Mouse (Mus musculus) ES-E14 (cell line): ENCODE measurements around the gene Cfap97d1. TPM values are rescaled to one million over a fixed set of nuclear protein-coding genes. Genes with fewer than 3 reads are reported as not detected.

Experiments
- DNase-seq: peaks from one replicate; pipeline ENCODE4 v3.0.0-alpha.2; 2013; ENCODE audit warnings: low read depth, low spot score
- H3K27ac ChIP-seq: 2 replicates; pipeline ENCODE4 v1.5.1; 2012; ENCODE audit warnings: low read depth, mild to moderate bottlenecking, low read length, moderate library complexity, mixed read lengths; ENCODE audit not compliant: poor library complexity, insufficient read depth, severe bottlenecking
- H3K36me3 ChIP-seq: 2 replicates; pipeline ENCODE4 v1.6.1; 2012; ENCODE audit warnings: mild to moderate bottlenecking, low read length, moderate library complexity, mixed read lengths; ENCODE audit not compliant: control insufficient read depth, poor library complexity, insufficient read depth, severe bottlenecking
- H3K4me1 ChIP-seq, 2 experiments: fragments of 150-350 bp in 1 of 2; sonication (generic) in 1 of 2; 2 replicates each; pipeline ENCODE4 v1.6.1; 2012; ENCODE audit warnings: low read length in 2 of 2, mild to moderate bottlenecking in 1 of 2, mixed read lengths in 1 of 2; ENCODE audit not compliant: control insufficient read depth in 2 of 2, insufficient read depth in 2 of 2, poor library complexity in 1 of 2
- H3K4me3 ChIP-seq, 2 experiments: fragments of 150-350 bp in 1 of 2; sonication (generic) in 1 of 2; 2 replicates each; pipeline ENCODE4 v1.5.1; 2012; ENCODE audit warnings: low read length in 2 of 2, low read depth in 1 of 2, mild to moderate bottlenecking in 1 of 2, mixed read lengths in 1 of 2; ENCODE audit not compliant: insufficient read depth in 1 of 2, poor library complexity in 1 of 2, severe bottlenecking in 1 of 2
- H3K9ac ChIP-seq: 2 replicates; pipeline ENCODE4 v1.6.1; 2012; ENCODE audit warnings: low read depth, mild to moderate bottlenecking, low read length, mixed read lengths; ENCODE audit not compliant: poor library complexity, insufficient read depth, severe bottlenecking
- H3K9me3 ChIP-seq: fragments of 150-350 bp; sonication (generic); 2 replicates; pipeline ENCODE4 v1.6.1; 2012; ENCODE audit warnings: low read depth, mild to moderate bottlenecking, low read length; ENCODE audit not compliant: control insufficient read depth, insufficient read depth
- CHD2 ChIP-seq: IDR thresholded peaks from 2 replicates; pipeline ENCODE4 v1.6.1; 2014; ENCODE audit warnings: mild to moderate bottlenecking, low read depth, low read length, inconsistent platforms
- HCFC1 ChIP-seq: IDR thresholded peaks from 2 replicates; pipeline ENCODE4 v1.6.1; 2012; ENCODE audit warnings: low read length, inconsistent platforms, borderline replicate concordance; ENCODE audit not compliant: insufficient read depth
- MAFK ChIP-seq: IDR thresholded peaks from 2 replicates; pipeline ENCODE4 v1.6.1; 2014; ENCODE audit warnings: mild to moderate bottlenecking, low read depth, low read length, inconsistent platforms; ENCODE audit not compliant: insufficient read depth
- ZC3H11A ChIP-seq: IDR thresholded peaks from 2 replicates; pipeline ENCODE4 v1.6.1; 2012; ENCODE audit warnings: low read depth, mild to moderate bottlenecking, inconsistent platforms, low read length, borderline replicate concordance
- ZNF384 ChIP-seq: IDR thresholded peaks from 2 replicates; pipeline ENCODE4 v1.6.1; 2012; ENCODE audit warnings: low read depth, low read length, inconsistent platforms
- in situ Hi-C, 2 experiments: fragments of 600-800 bp; cut with MboI; formaldehyde crosslinking; loops; one replicate each; pipeline ENCODE4 v1.15.1; 2025; ENCODE audit warnings: low sequenced_read_pairs in 2 of 2, inconsistent platforms in 1 of 2; ENCODE audit not compliant: unreplicated experiment in 2 of 2
- total RNA-seq: library from RNA; depleted of rRNA; stranded (reverse); fragments of 300-350 nt; gene quantifications from 2 replicates; pipeline ENCODE4 v1.2.3, GENCODE M21; 2012

Cfap97d1 gene
- total RNA-seq, 1 experiment: not detected

GRCm38 (mm10) chr11:101985990-101986389 is 1.9 kb downstream of the Cfap97d1 start:
- in situ Hi-C loops: no loop called here
- peak; percentile 76 for DNase-seq
- no peak overlapping the region for H3K9ac ChIP-seq
- TF ChIP-seq ZNF384 (no peak), ZC3H11A (peak; percentile 53; the same call in 1 of the 2 replicates)
- no peak overlapping the region for H3K4me3 ChIP-seq
- H3K9me3 ChIP-seq: no peaks in the 10 kb centered on the region
- no peak overlapping the region for H3K27ac ChIP-seq
- peaks cover 7% of the 10 kb centered on the region; the same call in 1 of the 2 replicates for H3K36me3 ChIP-seq
- peaks cover 8 to 19% of the 10 kb centered on the region in 2 experiments for H3K4me1 ChIP-seq

GRCm38 (mm10) chr11:101986913-101987312 is 2.8 kb downstream of the Cfap97d1 start, which contains the start of gene Dusp3:
TSS of gene Dusp3 (minus strand) at chr11:101987013.
- in situ Hi-C loops: no loop called here
- Histone ChIP-seq H3K27ac (no peak within 1 kb of the TSS), H3K4me3 (no peak within 1 kb of the TSS), H3K36me3 (peaks cover under 1% of the 10 kb centered on the region; the same call in 1 of the 2 replicates), H3K4me1 (peaks cover 8 to 15% of the 10 kb centered on the region in 2 experiments), H3K9ac (no peak within 1 kb of the TSS), H3K9me3 (no peaks in the 10 kb centered on the region)
- TF ChIP-seq HCFC1: no peak
- TF ChIP-seq MAFK: no peak
- TF ChIP-seq CHD2: no peak
- no peak for TF ChIP-seq ZC3H11A
- TF ChIP-seq ZNF384: no peak
- DNase-seq: no peak

GRCm38 (mm10) chr11:101990244-101990643 is 6.2 kb downstream of the Cfap97d1 start:
- no peaks in the 10 kb centered on the region for H3K4me1 ChIP-seq
- no peaks in the 10 kb centered on the region for H3K9me3 ChIP-seq
- no peak overlapping the region for H3K9ac ChIP-seq
- no peaks in the 10 kb centered on the region for H3K36me3 ChIP-seq
- H3K4me3 ChIP-seq: no peak overlapping the region
- DNase-seq: no peak
- in situ Hi-C loops: no loop called here
- H3K27ac ChIP-seq: no peak overlapping the region
- no peak for TF ChIP-seq ZNF384

- Histone ChIP-seq H3K36me3 (no peaks in the 10 kb centered on the region), H3K9ac (no peak overlapping the region), H3K4me3 (no peak overlapping the region), H3K27ac (no peak overlapping the region), H3K9me3 (no peaks in the 10 kb centered on the region), H3K4me1 (no peaks in the 10 kb centered on the region)
- TF ChIP-seq HCFC1: no peak
- TF ChIP-seq CHD2: no peak
- TF ChIP-seq MAFK: no peak
- no peak for TF ChIP-seq ZNF384
- TF ChIP-seq ZC3H11A: no peak
- in situ Hi-C loops: no loop called here
- DNase-seq: no peak
These were observed 7.7 kb downstream of the Cfap97d1 start for GRCm38 (mm10) chr11:101991813-101992212.

GRCm38 (mm10) chr11:101992411-101992810 is 8.3 kb downstream of the Cfap97d1 start:
- H3K9ac ChIP-seq: no peak overlapping the region
- no peak overlapping the region for H3K27ac ChIP-seq
- in situ Hi-C loops: no loop called here
- no peak for TF ChIP-seq MAFK
- TF ChIP-seq ZC3H11A: no peak
- no peak for TF ChIP-seq HCFC1
- TF ChIP-seq ZNF384: no peak
- TF ChIP-seq CHD2: no peak
- H3K36me3 ChIP-seq: no peaks in the 10 kb centered on the region
- no peak for DNase-seq
- no peak overlapping the region for H3K4me3 ChIP-seq
- no peaks in the 10 kb centered on the region for H3K9me3 ChIP-seq
- H3K4me1 ChIP-seq: no peaks in the 10 kb centered on the region
